Mouse (Mus musculus) adrenal gland, adult 18-20 months (tissue): Measurements from ENCODE around the gene Hipk1. TPM values are rescaled to one million over a fixed set of nuclear protein-coding genes. Genes with fewer than 3 reads are reported as not detected.

ENCODE experiments used
- DNase-seq, 2 experiments: peaks; one replicate each; pipeline ENCODE4 v3.0.0; 2021 to 2022; ENCODE audit warnings: low spot score in 2 of 2
- total RNA-seq, 2 experiments: library from RNA; stranded (reverse); gene quantifications; 1 replicate in 1 of 2; 2 replicates in 1 of 2; pipeline ENCODE4 v1.2.3; 2021

Hipk1 gene
- total RNA-seq, 2 experiments from 2014 or later, result 122 to 141 TPM

DNA sequence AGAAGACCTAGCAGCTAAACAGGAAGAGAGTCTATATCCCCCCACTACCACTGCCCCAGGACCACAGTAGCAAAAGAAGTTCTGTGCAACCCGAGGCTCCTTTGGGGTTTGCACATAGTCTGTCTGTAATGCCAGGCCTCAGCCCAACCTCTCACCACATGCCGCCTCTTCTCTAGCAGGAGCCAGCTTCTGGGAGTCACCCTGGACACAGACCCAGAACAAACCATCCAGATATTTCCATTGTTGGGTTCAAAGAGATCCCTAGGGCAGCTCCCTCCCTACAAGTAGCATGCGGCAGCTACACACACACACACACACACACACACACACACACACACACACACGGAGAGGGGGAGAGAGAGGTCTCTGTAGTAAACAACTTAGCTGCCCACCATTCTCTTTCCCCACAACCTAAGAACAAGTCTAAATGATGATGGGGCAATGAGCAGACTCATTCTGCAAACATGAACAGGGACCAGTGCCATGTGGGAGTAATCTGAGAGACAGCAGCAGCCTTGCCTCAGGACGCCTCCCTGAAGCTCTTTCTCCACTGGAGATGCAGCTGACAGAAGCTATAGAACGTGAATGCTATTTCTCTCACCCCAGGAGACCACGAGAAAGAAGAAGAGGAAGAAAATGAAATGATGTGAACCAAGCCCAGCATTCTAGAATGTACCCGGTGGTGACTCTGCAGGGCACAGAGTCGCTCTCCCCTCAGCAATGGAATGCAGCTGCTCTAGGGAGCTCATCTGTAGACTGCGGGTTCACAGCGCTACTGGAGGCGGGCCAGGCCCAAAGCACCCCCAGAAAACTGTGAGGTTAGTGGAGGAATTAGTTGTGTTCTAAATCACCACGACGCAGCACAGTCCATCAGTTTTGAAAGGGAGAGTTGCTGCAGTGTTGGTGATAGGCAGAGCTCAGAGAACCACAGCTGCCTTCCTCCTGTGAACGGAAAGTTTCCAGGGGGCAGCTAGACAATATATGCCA, 74.3 kb downstream of the Hipk1 start:
- no peak for DNase-seq

DNA sequence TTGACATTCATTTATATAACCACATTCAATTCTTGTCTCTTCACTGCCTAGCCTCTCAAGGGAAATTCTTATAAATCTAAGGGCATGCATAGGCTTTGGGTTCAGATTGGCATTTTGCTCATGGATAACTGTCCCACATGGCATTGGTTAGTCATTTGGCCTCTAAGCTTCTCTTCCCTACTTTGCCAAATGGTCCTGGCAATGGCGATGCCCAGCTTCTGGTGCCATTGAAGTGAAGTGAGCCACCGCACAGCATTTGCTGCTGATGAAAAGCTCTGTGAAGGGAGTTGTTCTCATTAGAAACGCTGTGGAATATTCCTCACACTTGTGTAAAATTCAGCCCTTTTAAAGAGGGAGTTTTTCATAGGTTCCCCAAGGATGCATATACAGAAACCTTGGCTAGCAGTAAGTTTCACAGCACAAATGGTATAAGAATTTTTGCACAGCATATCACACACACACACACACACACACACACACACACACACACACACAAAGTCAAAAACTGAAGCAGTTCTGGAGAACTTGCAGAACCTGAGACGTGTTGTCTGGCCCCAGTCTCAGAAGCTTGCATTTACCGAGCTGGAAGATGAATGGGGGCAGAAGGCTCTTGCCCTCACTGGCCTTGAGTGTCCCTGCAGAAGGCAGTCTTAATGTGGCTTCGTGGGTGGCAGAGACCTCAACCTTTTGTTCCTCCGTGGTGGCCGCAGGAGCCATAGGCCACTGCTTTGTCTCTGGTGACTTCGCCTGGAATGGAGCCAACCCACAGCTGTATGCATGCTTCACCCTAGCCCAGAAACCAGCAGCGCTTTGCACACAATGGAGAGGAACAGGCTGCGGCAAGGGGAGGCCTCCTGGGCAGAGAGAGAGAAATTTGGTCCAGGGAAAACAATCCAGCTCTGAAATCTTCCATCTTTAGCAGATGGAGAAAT, 75.3 kb downstream of the Hipk1 start:
- peak in 1 of 2 experiments; percentile 36 for DNase-seq

DNA sequence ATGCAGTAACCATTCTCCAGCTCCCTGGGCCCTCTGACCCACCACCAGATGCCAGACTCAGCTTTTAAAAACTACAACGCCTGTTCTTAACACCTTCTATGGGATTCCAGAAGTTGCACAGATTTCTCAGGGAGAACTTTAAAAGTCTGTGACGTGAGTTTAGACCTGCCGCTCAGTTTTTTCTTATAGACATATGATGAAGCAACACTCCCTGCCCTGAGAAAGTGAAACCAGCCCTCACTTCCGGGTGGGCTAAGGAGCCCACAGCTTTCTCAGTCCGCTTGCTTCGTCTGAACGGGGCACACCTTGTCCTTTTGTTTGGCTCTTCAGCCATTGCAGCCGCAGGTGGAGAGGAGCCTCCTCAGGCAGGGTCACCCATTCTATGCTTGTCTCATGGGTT, 76.4 kb downstream of the Hipk1 start:
- no peak for DNase-seq

DNA sequence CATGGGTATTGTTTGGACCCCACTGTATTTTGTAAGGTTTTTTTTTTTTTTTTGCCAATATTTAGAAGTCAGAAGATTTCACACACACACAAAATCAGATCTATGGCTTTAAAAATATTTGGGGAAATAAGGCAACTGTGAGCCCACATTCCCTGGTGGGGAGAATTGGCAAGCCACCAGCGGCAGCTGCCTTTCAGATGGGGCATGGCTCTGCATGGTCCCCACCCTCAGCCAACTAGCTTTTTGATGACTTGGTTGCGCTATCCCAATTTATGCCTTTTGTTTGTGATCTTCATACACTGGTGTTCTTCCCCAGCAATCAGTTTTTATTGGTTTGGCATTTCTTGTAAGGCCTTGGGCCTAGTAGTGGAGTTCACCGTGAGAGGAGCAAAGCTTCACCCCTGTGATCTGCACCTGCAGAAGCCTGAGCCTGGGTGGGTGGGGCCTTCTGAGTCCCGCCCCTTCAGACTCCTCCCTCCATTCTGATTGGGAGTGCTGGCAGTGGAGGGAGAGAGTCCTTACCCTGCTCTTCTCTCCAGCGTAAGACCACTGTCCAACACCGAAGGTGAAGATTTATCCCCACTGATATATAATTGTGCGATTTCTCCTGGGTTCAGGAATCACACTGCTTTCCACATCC, 77.0 kb downstream of the Hipk1 start:
- DNase-seq, result no peak

DNA sequence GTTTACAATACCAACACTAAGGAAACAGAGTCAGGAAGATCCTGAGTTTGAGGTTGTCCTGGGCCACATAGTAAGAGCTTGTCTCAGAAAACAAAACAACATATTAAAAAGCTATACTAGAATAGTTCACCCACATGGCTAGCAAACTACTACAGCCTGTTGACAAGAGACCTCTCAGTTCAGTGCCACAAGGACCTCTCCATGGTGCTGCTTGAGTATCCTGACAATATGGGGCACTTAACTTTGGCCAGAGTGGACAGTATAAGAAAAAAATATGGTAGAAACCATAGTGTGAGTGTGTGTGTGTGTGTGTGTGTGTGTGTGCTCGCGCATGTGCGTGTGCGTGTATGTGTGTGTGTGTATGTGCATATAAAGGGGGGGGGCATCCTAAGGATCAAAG, 79.2 kb downstream of the Hipk1 start:
- no peak for DNase-seq

DNA sequence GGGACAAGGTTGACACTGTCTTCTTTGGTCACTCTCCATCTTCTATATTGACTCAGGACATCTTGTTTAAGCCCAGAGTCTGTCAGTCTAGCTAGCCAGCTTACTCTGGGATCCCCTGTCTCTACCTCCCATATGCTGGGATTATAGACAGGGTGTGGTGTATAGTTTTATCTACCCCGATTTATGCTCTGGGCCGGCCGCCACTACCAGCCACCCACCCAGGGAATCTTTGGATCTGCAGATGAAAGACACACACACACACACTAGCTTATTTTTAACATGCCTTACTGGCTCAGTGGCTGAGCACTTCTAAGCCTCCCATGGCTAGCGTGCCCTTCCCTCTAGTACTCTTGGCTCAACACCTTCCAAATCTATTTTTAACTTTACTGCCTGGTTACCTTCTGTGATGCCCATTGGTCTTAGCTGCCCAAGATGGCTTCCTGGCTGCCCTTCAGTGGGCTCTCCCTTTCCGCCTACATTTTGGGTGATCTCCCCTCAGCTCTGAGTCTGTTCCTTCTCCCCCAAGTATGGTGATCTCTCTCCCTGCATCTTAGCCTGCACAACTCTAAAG, 81.8 kb downstream of the Hipk1 start:
- no peak for DNase-seq

DNA sequence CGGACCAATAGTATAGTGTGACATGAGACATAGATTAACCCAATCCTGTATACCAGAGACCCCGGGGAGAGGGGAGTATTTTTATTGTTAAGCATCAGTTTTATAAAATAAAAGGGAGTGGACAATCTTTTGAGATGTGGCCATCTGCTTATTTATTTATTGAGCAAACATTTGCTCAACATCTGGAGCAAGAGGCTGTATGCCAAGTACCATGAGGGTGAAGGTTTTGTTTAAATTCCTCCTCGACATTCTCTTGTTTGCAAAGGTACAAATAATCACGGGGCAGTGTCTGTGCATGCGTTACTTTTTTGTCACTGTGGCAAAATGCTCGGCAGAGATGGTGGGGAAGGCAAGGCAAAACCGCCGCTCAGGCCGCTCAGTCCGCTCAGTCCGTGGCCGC, 85.9 kb downstream of the Hipk1 start:
- DNase-seq, result no peak

DNA sequence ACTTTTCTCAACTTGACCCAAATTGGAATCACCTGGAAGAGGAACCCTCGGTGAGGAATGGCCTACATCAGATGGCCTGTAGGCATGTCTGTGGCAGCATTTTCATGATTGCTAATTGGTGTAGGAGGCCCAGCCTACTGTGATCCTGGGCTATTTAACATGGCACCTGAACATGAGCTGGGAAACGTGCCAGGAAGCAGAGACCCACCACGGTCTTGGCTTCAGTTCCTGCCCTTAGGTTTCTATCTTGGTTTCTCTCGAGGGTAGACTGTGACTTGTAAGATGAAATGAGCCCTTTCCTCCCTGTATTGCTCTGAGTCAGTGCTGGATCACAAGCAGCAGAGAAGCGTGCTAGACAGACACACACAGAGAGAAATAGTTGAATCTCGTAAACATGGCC, 86.7 kb downstream of the Hipk1 start:
- no peak for DNase-seq

DNA sequence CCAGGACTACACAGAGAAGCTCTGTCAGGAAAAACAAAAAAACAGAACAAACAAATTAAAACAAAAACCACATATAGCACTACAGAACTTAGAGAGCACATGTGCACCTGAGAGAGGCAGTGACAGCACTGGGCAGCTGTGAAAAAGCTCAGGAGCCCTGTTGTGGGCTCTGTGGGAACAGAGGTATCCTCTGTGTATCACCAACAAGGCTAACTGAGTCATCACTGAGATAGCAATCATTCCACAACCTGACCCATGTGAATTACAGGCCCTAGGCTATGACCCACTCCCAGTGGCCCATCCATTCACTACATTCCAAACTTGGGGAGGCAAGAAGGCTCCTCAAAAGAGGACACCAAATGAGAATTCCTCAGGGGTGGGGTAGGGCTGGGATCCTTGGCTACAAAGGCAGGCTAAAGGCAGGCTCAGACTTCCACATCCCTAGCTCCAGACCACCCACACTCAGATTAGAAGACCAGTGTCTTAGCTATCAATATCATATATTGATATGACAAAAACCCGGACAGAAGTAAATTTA, 94.9 kb downstream of the Hipk1 start:
- no peak for DNase-seq

DNA sequence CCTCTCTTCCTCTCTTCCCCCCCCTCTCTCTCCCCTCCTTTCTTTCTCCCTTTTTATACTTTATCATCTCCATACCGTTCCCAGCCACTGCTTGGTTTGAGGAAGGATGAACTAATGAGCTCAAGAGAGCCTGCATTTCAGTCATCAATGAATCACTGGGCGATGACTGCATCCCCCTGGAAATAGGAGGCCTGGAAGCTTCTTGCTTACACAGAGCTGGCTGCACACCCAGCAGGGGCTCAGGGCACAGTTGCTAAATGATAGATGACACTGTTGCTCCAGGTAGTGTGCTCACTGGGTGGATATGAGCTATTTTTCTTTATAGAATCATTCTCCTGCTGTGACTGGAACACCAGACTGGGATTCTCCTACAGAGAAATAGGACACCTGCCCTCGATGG, 95.8 kb downstream of the Hipk1 start:
- DNase-seq, result no peak

DNA sequence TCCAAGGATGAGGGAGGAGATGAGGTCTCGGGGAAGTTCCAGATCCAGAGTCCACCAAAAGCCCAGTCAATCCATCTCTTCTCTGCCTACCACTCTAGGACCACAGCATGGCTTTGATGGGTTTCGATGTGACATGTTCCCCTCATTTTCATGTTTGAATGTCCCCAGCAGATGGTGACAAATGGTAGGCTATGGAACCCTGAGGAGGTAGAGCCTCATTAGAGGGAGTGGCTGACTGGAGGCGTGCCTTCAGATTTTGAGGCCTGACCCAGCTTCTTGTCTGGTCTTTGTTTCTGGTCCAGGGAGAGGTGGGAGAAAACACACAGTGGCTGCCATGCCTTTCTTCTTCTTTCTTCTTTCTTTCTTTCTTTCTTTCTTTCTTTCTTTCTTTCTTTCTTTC, 100.9 kb downstream of the Hipk1 start:
- no peak for DNase-seq

Other genes with a start within 250 kb of the Hipk1 start
- not detected for gene Syt6, start 216.3 kb downstream of the Hipk1 start, total RNA-seq
- 1 to 10 TPM in 1 of 2 experiments, not detected in 1; 1.8 TPM for gene Atg4a-ps, start 145.5 kb downstream of the Hipk1 start, total RNA-seq
- gene Olfml3, start 53.6 kb downstream of the Hipk1 start, total RNA-seq, result 10 to 100 TPM; 17.3 to 24.4 TPM
- gene Gm10964, start 52.2 kb downstream of the Hipk1 start, total RNA-seq, result not detected
- 10 to 100 TPM; 11.7 to 14.1 TPM for gene Dclre1b, start 17.9 kb upstream of the Hipk1 start, total RNA-seq
- 10 to 100 TPM; 13.4 to 15.5 TPM for gene Ap4b1, start 18.0 kb upstream of the Hipk1 start, total RNA-seq
- under 1 TPM; 0.13 to 0.43 TPM for gene Gm43064, start 18.0 kb upstream of the Hipk1 start, total RNA-seq
- not detected for gene Bcl2l15, start 41.0 kb upstream of the Hipk1 start, total RNA-seq
- gene Ptpn22, start 68.2 kb upstream of the Hipk1 start, total RNA-seq, result 1 to 10 TPM; 1.6 to 2.3 TPM
- 10 to 100 TPM; 13.4 to 18.7 TPM for gene Rsbn1, start 122.6 kb upstream of the Hipk1 start, total RNA-seq
- gene Phtf1, start 176.5 kb upstream of the Hipk1 start, total RNA-seq, result 10 to 100 TPM; 15.8 to 17.4 TPM